Mouse (Mus musculus): ENCODE measurements around the gene Vmo1.

Vmo1 gene

DNA sequence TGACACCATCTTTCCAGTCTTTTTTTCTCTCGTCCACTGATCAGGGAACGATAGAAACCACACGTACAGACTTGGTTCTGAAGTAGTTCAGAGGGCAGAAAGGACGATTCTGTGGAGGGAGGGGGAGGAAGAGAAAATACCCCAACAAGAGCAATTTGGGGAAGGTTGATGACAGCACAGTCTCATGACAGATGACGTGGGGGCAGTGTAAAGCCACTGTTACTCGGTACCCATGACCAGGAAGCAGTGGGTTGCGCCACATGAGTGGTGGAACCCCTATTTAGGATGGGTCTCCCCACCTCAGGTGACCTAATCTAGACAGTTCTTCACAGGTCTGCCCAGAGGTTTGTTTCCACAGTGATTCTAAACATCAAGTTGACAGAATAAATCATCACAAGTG, 14.2 kb upstream of the Vmo1 start:
- POLR2A ChIA-PET, result interaction anchor here in 2 of 4 experiments (0.6 to 3.6 kb wide), 6 partner anchors 50 to 119 kb away, joined by 3 to 17 read pairs (median 5); partner anchors contain the start of genes Rnf167 (in 2 of the 2), Slc25a11 (in 2 of the 2) and 4930544D05Rik (in 1 of the 2)
- CTCF ChIA-PET, result interaction anchor here in 2 of 4 experiments (1.3 to 1.6 kb wide), 2 partner anchors 9 to 12 kb away, joined by 3 to 4 read pairs; partner anchors contain the start of gene Pld2 (in 1 of the 2)

GRCm38 (mm10) chr11:70526211-70526610, 11.8 kb upstream of the Vmo1 start:
- POLR2A ChIA-PET, result interaction anchor here in 3 of 4 experiments (0.6 to 3.6 kb wide), 29 partner anchors 9 to 289 kb away, joined by 3 to 39 read pairs (median 5); partner anchors contain the start of genes Pld2 (in 3 of the 3), Rnf167 (in 3 of the 3), Slc25a11 (in 3 of the 3) and Arrb2 (in 2 of the 3)
- CTCF ChIA-PET, result interaction anchor here in 2 of 4 experiments (1.0 to 1.6 kb wide), 4 partner anchors 14 to 251 kb away, joined by 3 to 7 read pairs (median 4); partner anchors contain the start of genes Arrb2 (in 1 of the 2) and Pld2 (in 1 of the 2)

DNA sequence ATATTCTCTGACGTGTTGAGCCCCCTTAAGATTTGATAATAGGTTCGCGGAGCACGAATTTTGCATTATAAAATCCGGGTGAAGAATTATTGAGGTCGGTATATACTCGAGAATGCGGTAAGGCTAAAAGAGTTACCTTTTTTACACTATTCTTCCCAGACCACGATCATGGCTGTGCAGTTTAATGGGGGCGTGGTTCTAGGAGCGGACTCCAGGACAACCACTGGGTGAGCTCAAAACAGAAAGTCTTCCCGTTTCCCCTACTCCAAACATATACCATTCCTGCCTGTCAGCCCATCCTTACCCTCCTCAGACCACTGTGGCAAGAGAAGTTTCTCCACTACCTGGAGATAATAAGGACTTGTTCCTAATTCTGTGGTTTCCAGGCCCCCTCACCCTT, 11.3 kb upstream of the Vmo1 start:
- ChIA-PET CTCF (interaction anchor here (0.6 to 1.6 kb wide), 14 partner anchors 9 to 252 kb away, joined by 3 to 7 read pairs (median 4); partner anchors contain the start of genes 4930544D05Rik (in 1 of the 4), Arrb2 (in 1 of the 4), Pld2 (in 1 of the 4) and Vmo1 (in 1 of the 4)), POLR2A (interaction anchor here (0.6 to 3.6 kb wide), 73 partner anchors 9 to 826 kb away, joined by 3 to 39 read pairs (median 4); partner anchors contain the start of genes 4930544D05Rik (in 3 of the 4), Pld2 (in 3 of the 4), Arrb2 (in 2 of the 4) and Pelp1 (in 2 of the 4))

GRCm38 (mm10) chr11:70525184-70525678, 10.8 kb upstream of the Vmo1 start, which contains the start of gene Psmb6:
Psmb6 (plus strand) TSS chr11:70525367.
- ChIA-PET CTCF (interaction anchor here (0.6 to 1.6 kb wide), 19 partner anchors 8 to 252 kb away, joined by 3 to 7 read pairs (median 4); partner anchors contain the start of genes 4930544D05Rik (in 1 of the 4), Arrb2 (in 1 of the 4), Pld2 (in 1 of the 4) and Spag7 (in 1 of the 4)), POLR2A (interaction anchor here (0.6 to 3.6 kb wide), 98 partner anchors 9 to 977 kb away, joined by 3 to 39 read pairs (median 4); partner anchors contain the start of genes Rnf167 (in 4 of the 4), Slc25a11 (in 4 of the 4), 4930544D05Rik (in 3 of the 4) and Arrb2 (in 2 of the 4))

DNA sequence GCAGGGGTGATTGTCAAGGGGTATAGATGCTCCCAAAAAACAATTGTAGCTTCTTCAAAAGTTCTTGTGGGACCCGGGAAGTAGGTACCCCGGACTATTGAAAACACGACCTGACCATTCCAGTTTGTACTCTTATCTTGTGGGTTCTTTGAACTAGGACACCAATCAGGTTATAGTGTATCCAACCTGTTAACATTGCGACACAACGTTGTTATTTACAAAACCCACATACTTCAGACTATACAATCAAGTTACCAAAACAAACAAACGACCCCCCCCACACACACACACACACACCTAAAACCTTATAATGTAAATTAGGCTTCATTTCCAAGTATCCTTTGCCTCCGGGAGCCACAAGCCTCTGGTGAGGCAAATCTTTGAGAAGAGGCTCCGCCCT, 10.4 kb upstream of the Vmo1 start:
- ChIA-PET POLR2A (interaction anchor here (0.6 to 3.6 kb wide), 85 partner anchors 8 to 977 kb away, joined by 3 to 39 read pairs (median 4); partner anchors contain the start of genes Rnf167 (in 4 of the 4), Slc25a11 (in 4 of the 4), 4930544D05Rik (in 3 of the 4) and Arrb2 (in 2 of the 4)), CTCF (interaction anchor here (0.6 to 1.6 kb wide), 14 partner anchors 10 to 253 kb away, joined by 3 to 7 read pairs (median 4); partner anchors contain the start of genes 4930544D05Rik (in 1 of the 4), Arrb2 (in 1 of the 4), Spag7 (in 1 of the 4) and Vmo1 (in 1 of the 4))

DNA sequence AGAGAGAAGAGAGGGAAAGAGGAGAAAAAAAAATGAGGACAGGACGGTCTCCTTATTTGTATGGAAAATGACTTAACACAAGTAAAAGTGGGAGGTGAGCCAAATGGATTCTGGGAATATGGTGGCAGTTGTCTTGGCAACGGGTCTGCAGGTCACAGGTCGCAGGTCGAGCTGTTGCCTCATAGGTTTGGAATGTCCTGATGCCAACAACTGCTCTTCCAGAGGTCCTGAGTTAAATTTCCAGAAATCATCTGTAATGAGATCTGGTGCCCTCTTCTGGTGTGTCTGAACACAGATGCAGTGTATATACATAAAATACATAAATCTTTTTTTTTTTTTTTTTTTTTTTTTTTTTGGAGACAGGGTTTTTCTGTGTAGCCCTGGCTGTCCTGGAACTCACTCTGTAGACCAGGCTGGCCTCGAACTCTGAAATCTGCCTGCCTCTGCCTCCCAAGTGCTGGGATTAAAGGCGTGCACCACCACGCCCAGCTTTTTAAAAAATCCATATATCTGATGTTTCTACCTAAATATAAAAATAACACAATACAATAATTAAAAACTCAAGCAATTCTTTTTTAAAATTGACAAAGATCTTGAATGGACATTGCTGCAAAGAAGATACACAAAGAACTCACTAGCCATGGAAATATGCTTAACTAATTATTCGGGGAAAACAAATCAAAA, 9.0 kb upstream of the Vmo1 start:
- CTCF ChIA-PET, result interaction anchor here in 3 of 4 experiments (0.6 to 1.0 kb wide), 7 partner anchors 8 to 141 kb away, joined by 3 to 8 read pairs (median 4); no protein-coding TSS in a partner anchor
- POLR2A ChIA-PET, result interaction anchor here (0.7 to 3.6 kb wide), 9 partner anchors 85 to 254 kb away, joined by 3 to 39 read pairs (median 4); partner anchors contain the start of genes Arrb2 (in 2 of the 4), Rnf167 (in 1 of the 4) and Slc25a11 (in 1 of the 4)

GRCm38 (mm10) chr11:70520178-70520769, 5.9 kb upstream of the Vmo1 start:
- CTCF ChIA-PET, result interaction anchor here (0.5 to 5.1 kb wide), 20 partner anchors 9 to 410 kb away, joined by 3 to 19 read pairs (median 3); partner anchors contain the start of gene Arrb2 (in 1 of the 4)
- POLR2A ChIA-PET, result interaction anchor here (0.5 to 2.4 kb wide), 31 partner anchors 10 to 1336 kb away, joined by 3 to 13 read pairs (median 4); partner anchors contain the start of genes Arrb2 (in 3 of the 4), Rnf167 (in 3 of the 4), 4930544D05Rik (in 2 of the 4) and Slc25a11 (in 2 of the 4)

DNA sequence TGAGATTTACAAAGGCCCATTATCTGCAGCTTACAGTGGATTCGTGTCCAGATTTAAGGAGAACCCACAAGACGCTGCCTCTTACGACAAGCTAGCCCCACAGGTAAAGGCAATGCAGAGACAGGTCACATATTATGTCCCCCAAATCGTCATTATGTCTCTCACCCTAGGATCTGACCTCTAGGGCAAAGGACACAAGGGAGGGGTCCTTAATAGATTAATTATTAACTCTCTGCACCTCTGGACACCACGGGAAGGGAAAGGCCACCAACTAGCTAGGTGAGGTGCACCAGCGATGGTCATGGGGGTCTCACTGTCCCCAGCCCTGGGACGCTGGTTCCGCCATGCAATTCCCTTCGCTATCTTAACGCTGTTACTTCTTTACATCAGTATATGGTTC, 4.5 kb upstream of the Vmo1 start, which contains the start of gene Gltpd2:
Gene Gltpd2 (plus strand): TSS at position 274 of the 400 bp plus-strand sequence.
- POLR2A ChIA-PET, result interaction anchor here (0.6 to 2.4 kb wide), 21 partner anchors 9 to 213 kb away, joined by 3 to 12 read pairs (median 4); partner anchors contain the start of genes Arrb2 (in 2 of the 4), Rnf167 (in 2 of the 4), Slc25a11 (in 2 of the 4) and 4930544D05Rik (in 1 of the 4)
- CTCF ChIA-PET, result interaction anchor here (0.6 to 5.1 kb wide), 15 partner anchors 9 to 503 kb away, joined by 3 to 19 read pairs (median 3); partner anchors contain the start of genes Acadvl (in 1 of the 4) and Arrb2 (in 1 of the 4)

DNA sequence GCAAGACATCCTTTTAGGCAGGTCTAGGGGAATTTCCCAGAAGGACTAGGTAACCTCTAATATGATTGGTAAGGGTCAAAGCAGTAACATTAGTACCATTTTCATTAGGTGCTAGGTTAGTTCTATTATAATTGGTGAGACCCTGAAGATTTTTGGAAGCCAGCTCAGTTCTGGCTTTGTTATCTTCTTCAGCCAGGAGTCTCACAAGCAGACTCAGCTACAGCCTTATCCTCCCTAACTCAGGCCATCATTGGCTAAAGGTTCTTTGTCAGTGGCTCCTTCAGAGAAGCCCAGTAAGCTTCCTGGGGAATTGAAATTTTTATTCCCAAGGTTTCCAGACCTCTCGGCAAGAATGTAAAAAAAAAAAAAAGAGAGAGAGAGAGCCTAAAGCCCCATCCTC, 4.0 kb upstream of the Vmo1 start:
- ChIA-PET CTCF (interaction anchor here (0.6 to 5.1 kb wide), 8 partner anchors 12 to 288 kb away, joined by 3 to 19 read pairs (median 3); no protein-coding TSS in a partner anchor), POLR2A (interaction anchor here in 3 of 4 experiments (0.6 to 2.4 kb wide), 11 partner anchors 8 to 170 kb away, joined by 3 to 12 read pairs (median 4); partner anchors contain the start of genes Pld2 (in 1 of the 3), Rnf167 (in 1 of the 3) and Slc25a11 (in 1 of the 3))

DNA sequence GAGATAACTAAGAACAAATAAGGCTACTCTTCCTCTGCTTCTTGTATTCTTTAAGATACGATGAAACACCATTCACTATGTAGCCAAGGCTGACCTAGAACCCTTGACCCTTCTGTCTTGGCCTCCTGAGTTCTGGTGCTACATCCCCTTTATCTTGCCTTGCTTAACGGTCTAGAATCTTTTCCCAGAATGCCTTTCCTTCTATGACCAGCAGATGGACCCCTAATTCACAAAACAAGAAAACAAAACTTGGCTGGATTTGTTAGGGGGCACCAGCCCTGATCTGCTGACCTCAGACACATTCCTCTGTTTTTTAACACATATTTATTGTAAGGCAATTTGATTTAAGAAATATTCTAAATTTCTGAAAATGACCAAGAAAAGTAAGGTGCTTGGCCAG, 1.9 kb upstream of the Vmo1 start:
- CTCF ChIA-PET, result interaction anchor here in 3 of 4 experiments (0.6 to 5.1 kb wide), 6 partner anchors 104 to 261 kb away, joined by 3 to 19 read pairs (median 5); no protein-coding TSS in a partner anchor
- POLR2A ChIA-PET, result interaction anchor here in 1 of 4 experiments (1.5 kb wide), 1 partner anchor 9 kb away, joined by 3 read pairs; the partner anchor contains the start of gene Psmb6

DNA sequence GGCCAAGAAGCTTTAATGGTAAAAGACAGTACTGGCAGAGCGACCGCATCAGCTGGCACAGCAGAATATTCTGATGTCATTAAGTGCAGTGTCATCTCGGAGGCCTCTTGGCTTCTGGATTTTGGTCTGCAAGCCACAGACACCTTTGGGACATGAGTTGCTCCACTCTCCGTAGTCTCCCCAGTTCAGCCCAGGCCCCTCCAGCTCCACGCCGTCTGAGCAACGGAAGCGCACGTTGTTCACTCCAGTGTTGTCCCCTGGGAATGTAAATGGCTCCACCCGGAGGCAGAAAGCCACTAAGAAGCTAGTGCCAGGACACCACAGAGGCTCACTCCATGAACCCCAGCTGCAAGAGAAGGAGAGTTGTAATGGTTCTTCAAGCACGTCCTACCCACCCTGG, 896 bp downstream of the Vmo1 start:
- CTCF ChIA-PET, result interaction anchor here in 2 of 4 experiments (1.0 to 1.9 kb wide), 8 partner anchors 9 to 133 kb away, joined by 3 to 6 read pairs (median 4); partner anchors contain the start of genes Med11 (in 1 of the 2), Psmb6 (in 1 of the 2), Rnf167 (in 1 of the 2) and Slc25a11 (in 1 of the 2)
- POLR2A ChIA-PET, result interaction anchor here in 3 of 4 experiments (0.6 to 2.3 kb wide), 6 partner anchors 12 to 263 kb away, joined by 3 to 9 read pairs (median 3); partner anchors contain the start of genes Arrb2 (in 1 of the 3), Psmb6 (in 1 of the 3) and Spag7 (in 1 of the 3)

DNA sequence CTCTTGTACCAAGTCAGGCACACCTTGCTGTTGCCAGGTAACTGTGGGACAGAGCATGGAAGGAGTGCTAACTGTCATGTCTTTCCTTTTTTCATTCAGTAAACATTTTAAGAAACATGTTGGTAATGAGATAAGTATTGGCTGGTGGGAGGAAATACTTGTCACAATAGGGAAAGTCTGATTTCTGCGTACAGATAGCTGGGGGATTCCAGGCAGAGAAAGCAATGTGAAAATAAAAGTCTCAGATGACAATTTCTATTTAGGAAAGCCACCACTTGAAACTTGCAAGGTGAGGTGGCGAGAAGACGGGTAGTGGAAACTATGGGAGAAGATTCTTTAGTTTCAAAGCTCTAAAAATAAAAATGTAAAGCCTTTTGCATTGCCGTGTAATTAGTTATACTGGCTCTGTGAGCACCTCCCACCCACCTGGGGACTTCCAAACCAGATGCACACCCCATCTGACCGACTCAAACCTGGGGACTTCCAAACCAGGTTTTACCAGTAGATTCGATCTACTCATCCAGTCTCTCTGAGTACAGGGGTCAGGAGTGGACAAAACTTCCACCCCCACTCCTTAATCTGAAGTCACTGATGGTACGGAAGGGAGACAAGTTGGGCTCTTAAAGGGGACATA, 1.6 kb downstream of the Vmo1 start:
- ChIA-PET CTCF (interaction anchor here in 2 of 4 experiments (1.0 to 1.9 kb wide), 6 partner anchors 8 to 134 kb away, joined by 3 to 5 read pairs (median 4); partner anchors contain the start of genes Med11 (in 1 of the 2), Rnf167 (in 1 of the 2), Slc25a11 (in 1 of the 2) and Tm4sf5 (in 1 of the 2)), POLR2A (interaction anchor here in 2 of 4 experiments (1.1 to 2.3 kb wide), 4 partner anchors 12 to 156 kb away, joined by 3 to 9 read pairs (median 3); partner anchors contain the start of genes Arrb2 (in 1 of the 2), Psmb6 (in 1 of the 2) and Spag7 (in 1 of the 2))

DNA sequence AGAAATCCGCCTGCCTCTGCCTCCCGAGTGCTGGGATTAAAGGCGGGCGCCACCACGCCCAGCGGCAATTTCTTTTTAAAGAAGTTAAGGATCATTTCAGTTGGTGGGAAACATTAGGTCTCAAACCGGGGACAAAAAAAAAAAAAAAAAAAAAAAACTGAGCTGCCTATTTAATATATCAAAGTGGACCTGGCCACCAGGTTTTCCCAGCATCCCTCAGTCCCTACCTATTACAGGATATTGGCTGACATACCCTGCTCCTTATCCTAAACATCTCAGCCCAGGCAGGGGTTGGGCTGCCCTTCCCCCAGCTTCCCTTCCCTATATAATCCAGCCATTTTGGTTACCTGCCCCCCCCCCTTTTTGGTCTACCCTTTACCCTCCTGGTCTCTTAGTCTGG, 2.6 kb downstream of the Vmo1 start:
- CTCF ChIA-PET, result interaction anchor here (0.6 to 3.4 kb wide), 6 partner anchors 80 to 1777 kb away, joined by 3 to 12 read pairs (median 4); partner anchors contain the start of genes Arrb2 (in 1 of the 4) and Slc2a4 (in 1 of the 4)
- POLR2A ChIA-PET, result interaction anchor here in 2 of 4 experiments (0.6 to 1.8 kb wide), 5 partner anchors 14 to 501 kb away, joined by 3 to 5 read pairs (median 3); partner anchors contain the start of genes Pld2 (in 1 of the 2) and Psmb6 (in 1 of the 2)

DNA sequence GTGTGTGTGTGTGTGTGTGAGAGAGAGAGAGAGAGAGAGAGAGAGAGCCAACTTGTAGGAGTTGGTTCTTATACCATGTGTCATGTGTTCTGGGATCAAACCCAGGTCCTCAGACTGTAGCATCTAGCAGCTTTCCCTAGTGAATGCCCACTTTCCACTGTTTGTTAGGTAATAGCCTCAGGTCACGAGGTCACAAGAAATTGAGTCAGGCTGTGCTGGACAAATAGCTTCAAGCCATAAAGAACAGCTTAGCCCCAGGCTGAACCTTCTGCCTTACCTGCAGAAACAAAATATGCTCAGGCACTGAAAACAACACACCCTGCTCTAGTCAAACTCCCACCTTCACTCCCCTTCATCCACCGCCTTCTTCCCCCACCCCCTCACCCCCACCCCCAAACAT, 3.2 kb downstream of the Vmo1 start:
- ChIA-PET POLR2A (interaction anchor here in 3 of 4 experiments (0.5 to 2.8 kb wide), 10 partner anchors 9 to 210 kb away, joined by 3 to 12 read pairs (median 3); partner anchors contain the start of genes Psmb6 (in 2 of the 3), Gltpd2 (in 1 of the 3) and Pld2 (in 1 of the 3)), CTCF (interaction anchor here (0.6 to 3.4 kb wide), 11 partner anchors 59 to 584 kb away, joined by 3 to 12 read pairs (median 4); partner anchors contain the start of genes Arrb2 (in 1 of the 4), Med11 (in 1 of the 4), Slc16a11 (in 1 of the 4) and Slc2a4 (in 1 of the 4))

Data from embryonic stem cell, embryonic (primary cell).